Mouse (Mus musculus) forebrain, embryonic 16.5 days (tissue): ENCODE results near the gene Cmtm7. TPM values are rescaled to one million over a fixed set of nuclear protein-coding genes. Genes with fewer than 3 reads are reported as not detected.
A peak's percentile ranks its signal among the peaks of the same experiment; 100 is the strongest.

Source experiments
- ATAC-seq: fragments of 200-750 bp; cut with Nextera tagmentation; 2 replicates; pipeline ENCODE4 v1.8.0; 2017; ENCODE audit warnings: mild to moderate bottlenecking, moderate library complexity
- H3K27ac ChIP-seq: fragments of 300-500 bp; sonication (generic); 2 replicates; pipeline ENCODE4 v1.5.1; 2014; ENCODE audit warnings: low read length, control low read depth
- H3K27me3 ChIP-seq: fragments of 300-500 bp; sonication (generic); replicated peaks from 2 replicates; pipeline ENCODE4 v1.6.1; 2014; ENCODE audit warnings: low read length; ENCODE audit not compliant: control insufficient read depth, insufficient read depth
- H3K36me3 ChIP-seq: fragments of 300-500 bp; sonication (generic); 2 replicates; pipeline ENCODE4 v1.6.1; 2014; ENCODE audit not compliant: control insufficient read depth, insufficient read depth
- H3K4me1 ChIP-seq: fragments of 300-500 bp; sonication (generic); replicated peaks from 2 replicates; pipeline ENCODE4 v1.6.1; 2014; ENCODE audit warnings: low read length; ENCODE audit not compliant: control insufficient read depth, insufficient read depth
- H3K4me2 ChIP-seq: fragments of 300-500 bp; sonication (generic); 2 replicates; pipeline ENCODE4 v1.6.1; 2014; ENCODE audit warnings: mild to moderate bottlenecking, low read length, control low read depth
- H3K4me3 ChIP-seq: fragments of 300-500 bp; sonication (generic); replicated peaks from 2 replicates; pipeline ENCODE4 v1.5.1; 2014; ENCODE audit warnings: mild to moderate bottlenecking, low read length, control low read depth
- H3K9ac ChIP-seq: fragments of 300-500 bp; sonication (generic); replicated peaks from 2 replicates; pipeline ENCODE4 v1.6.1; 2014; ENCODE audit warnings: low read depth, low read length, control low read depth
- H3K9me3 ChIP-seq: fragments of 300-500 bp; sonication (generic); 2 replicates; pipeline ENCODE4 v1.6.1; 2016; ENCODE audit warnings: low read length; ENCODE audit not compliant: control insufficient read depth
- WGBS: fragments of 180-500 bp; shearing (Covaris S2); extraction: QIAGEN DNeasy Blood & Tissue Kit; methylation state at CpG from one replicate; pipeline ENCODE4 v1.1.7; 2014; 5-methylcytosine and 5-hydroxymethylcytosine counted together
- polyA plus RNA-seq: library from polyadenylated mRNA; unstranded; fragments of >200 nt; fragmentation: Nextera tagmentation; extraction: Ambion mirVana; gene quantifications from 2 replicates; pipeline ENCODE4 v1.2.1, GENCODE M21; 2015

The Cmtm7 gene
- polyA plus RNA-seq, 1 experiment from 2014 or later = 14.6 TPM

DNA sequence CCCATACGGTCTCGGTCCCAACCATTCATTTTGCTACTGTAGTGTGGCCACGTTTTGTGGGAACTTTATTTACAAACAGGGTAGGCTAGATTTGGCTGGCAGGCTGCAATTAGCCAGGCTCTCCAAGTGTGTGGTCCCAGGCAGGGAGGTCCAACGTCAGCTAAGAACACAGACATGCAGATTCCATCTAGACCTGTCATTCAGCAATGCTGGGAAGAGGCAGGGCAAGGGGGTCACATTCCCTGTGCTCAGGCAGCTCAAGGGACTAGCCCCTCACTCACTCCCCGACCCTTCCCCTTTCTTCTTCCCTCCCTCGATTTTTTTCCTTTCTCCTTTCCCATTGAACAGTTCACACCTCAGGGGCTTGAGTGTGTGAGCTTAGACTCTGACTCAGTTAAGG is 17.2 kb upstream of the Cmtm7 start:
- Histone ChIP-seq H3K9ac (no peak overlapping the region), H3K36me3 (no peaks in the 10 kb centered on the region), H3K4me3 (no peak overlapping the region), H3K4me2 (no peak overlapping the region), H3K4me1 (peaks cover 4% of the 10 kb centered on the region), H3K27ac (no peak overlapping the region), H3K9me3 (no peaks in the 10 kb centered on the region), H3K27me3 (no peaks in the 10 kb centered on the region)
- no peak for ATAC-seq
- WGBS = 27% methylated on average over 6 of the region's 6 CpGs

DNA sequence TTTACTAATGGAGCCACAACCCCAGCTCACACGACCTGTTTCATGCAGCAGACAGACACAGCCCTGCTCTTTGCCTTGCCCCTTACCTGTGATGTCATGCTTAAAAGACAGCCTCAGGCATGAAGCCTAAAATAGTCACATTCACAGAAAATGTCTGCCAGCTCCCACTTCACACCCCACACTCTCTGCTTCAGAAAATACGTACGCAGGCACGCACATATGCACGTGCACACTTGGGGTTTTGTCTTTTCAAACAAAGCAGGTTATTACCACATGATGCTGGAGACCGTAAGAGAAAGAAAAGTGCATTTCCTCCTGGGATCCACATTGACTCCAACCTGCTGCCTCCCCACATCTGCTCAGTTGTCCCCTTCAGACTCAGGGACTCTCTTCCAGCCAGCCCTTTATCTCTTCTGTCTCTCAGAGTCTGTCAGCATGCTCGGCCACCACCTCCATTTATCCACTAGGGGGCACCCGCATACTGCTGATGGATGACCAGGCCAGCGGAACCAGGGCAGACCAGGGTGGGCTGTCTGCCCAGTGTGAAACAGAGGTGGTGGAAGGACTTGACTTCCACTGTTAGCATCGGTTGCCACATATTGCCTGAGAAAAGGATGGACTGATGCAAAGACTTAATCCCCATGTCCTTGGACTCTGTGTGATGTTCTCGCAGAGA is 15.8 kb upstream of the Cmtm7 start:
- H3K27ac ChIP-seq = no peak overlapping the region
- no peaks in the 10 kb centered on the region for H3K27me3 ChIP-seq
- H3K9ac ChIP-seq = 0 out of 2 replicates have a peak overlapping the region, but pooled peaks have one; percentile 8
- H3K4me1 ChIP-seq = peaks cover 4% of the 10 kb centered on the region
- peak; percentile 86 for ATAC-seq
- H3K36me3 ChIP-seq = no peaks in the 10 kb centered on the region
- H3K4me3 ChIP-seq = no peak overlapping the region
- WGBS = 50% methylated on average over 11 of the region's 11 CpGs
- H3K9me3 ChIP-seq = no peaks in the 10 kb centered on the region
- no peak overlapping the region for H3K4me2 ChIP-seq

DNA sequence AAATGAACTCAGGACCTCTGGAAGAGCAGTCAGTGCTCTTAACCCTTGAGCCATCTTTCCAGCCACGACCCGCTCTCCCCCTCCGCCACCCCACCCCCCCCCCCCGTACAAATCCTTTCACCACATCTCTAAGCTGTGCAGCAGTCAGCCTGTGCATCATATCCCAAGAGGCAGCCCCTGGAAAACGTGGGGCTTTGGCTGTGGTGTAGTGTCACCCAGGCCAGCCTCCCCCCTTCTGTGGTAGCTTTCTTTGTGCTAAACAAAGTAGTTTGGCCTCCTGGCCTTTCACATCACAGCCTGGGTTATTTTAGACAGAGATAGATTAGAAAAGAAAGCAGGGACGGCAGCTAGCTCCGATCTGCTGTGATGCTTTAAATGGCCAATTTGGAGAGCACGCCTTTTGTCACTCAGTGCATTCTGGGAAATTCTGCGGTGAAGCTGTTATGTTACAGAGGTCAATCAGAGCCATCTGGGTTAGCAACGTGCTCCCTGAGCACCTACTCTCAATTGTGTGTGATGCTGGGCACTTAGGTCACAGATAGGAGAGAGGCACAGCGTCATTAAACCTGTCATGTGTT is 14.9 kb upstream of the Cmtm7 start:
- no peak overlapping the region for H3K27ac ChIP-seq
- peaks cover 4% of the 10 kb centered on the region for H3K4me1 ChIP-seq
- H3K4me2 ChIP-seq = no peak overlapping the region
- no peak overlapping the region for H3K4me3 ChIP-seq
- H3K9ac ChIP-seq = no peak overlapping the region
- no peaks in the 10 kb centered on the region for H3K36me3 ChIP-seq
- WGBS = 55% methylated on average over 11 of the region's 11 CpGs
- no peaks in the 10 kb centered on the region for H3K9me3 ChIP-seq
- no peak for ATAC-seq
- H3K27me3 ChIP-seq = no peaks in the 10 kb centered on the region

DNA sequence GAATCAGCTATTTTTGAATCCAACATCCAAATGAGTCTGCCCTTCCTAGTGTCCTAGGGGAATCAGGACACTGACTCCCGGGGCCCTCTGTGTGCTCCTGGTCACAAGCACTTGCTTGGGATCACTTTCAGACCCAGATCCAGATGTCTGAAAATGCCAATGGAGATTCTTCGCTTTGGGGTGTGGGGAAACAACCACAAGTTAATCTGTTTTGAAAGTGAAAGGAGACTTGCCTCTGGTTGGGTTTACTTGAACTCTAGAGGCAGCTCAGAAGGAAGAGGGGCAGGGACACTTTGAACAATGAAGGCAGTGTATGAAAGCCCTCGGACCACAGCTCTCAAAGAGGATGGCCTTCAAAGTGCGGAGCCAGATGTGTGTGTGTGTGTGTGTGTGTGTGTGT is 12.8 kb upstream of the Cmtm7 start:
- no peak for ATAC-seq
- Histone ChIP-seq H3K36me3 (no peaks in the 10 kb centered on the region), H3K4me1 (peaks cover 4% of the 10 kb centered on the region), H3K27me3 (no peaks in the 10 kb centered on the region), H3K4me2 (no peak overlapping the region), H3K9ac (no peak overlapping the region), H3K4me3 (no peak overlapping the region), H3K9me3 (no peaks in the 10 kb centered on the region), H3K27ac (no peak overlapping the region)
- WGBS = 79% methylated on average over 4 of the region's 4 CpGs

DNA sequence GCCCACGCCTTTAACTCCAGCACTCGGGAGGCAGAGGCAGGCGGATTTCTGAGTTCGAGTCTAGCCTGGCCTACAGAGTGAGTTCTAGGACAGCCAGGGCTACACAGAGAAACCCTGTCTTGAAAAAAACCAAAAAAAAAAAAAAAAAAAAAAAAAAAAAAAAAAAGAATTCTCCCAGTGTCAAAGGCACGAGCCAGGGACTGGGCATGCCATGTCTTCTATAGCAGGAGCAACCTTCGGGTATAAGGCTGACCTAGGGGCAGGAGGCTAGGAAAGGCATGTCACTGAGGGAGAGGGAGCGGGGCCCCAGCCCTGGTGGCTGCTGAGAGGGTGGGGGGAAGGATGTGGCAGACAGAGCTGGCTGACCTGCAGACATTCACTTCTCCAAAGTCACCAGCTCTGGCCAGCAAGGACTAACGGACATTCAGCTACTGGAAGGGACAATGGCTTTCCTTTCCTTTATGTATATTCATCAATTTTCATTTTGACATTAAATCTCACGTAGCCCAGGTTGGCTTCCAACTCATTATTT is 12.2 kb upstream of the Cmtm7 start:
- ATAC-seq = no peak
- 89% methylated on average over 9 of the region's 9 CpGs for WGBS

DNA sequence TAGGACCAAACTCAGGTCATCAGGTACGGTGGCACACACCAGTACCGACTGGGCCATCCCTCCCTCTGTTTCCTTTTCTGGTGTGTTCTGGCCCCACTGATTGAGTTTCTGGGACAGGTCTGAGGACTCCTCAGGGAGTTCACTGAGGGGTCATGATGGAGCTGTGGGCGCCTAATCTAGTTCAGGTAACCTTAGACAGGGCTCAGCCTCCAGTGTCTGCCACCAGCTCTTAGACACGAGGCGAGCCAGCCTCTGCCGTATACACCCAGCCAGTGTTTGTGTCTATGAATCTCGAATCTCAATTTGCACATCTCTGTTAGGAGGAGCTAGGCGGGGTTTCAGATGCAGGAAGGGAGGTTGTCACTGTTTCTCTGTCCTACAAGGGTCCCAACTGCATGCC is 8.3 kb upstream of the Cmtm7 start:
- 86% methylated on average over 8 of the region's 8 CpGs for whole genome bisulfite sequencing
- no peaks in the 10 kb centered on the region for H3K27me3 ChIP-seq
- H3K9ac ChIP-seq = no peak overlapping the region
- no peaks in the 10 kb centered on the region for H3K36me3 ChIP-seq
- no peaks in the 10 kb centered on the region for H3K9me3 ChIP-seq
- ATAC-seq = no peak
- no peak overlapping the region for H3K27ac ChIP-seq
- H3K4me3 ChIP-seq = no peak overlapping the region
- no peak overlapping the region for H3K4me2 ChIP-seq
- H3K4me1 ChIP-seq = no peaks in the 10 kb centered on the region

More for the DNA sequence above, 12.2 kb upstream of the Cmtm7 start:
- no peak overlapping the region for H3K27ac ChIP-seq
- H3K36me3 ChIP-seq = no peaks in the 10 kb centered on the region
- no peaks in the 10 kb centered on the region for H3K9me3 ChIP-seq
- H3K4me2 ChIP-seq = no peak overlapping the region
- H3K27me3 ChIP-seq = no peaks in the 10 kb centered on the region
- peaks cover 4% of the 10 kb centered on the region for H3K4me1 ChIP-seq
- H3K4me3 ChIP-seq = no peak overlapping the region
- no peak overlapping the region for H3K9ac ChIP-seq

DNA sequence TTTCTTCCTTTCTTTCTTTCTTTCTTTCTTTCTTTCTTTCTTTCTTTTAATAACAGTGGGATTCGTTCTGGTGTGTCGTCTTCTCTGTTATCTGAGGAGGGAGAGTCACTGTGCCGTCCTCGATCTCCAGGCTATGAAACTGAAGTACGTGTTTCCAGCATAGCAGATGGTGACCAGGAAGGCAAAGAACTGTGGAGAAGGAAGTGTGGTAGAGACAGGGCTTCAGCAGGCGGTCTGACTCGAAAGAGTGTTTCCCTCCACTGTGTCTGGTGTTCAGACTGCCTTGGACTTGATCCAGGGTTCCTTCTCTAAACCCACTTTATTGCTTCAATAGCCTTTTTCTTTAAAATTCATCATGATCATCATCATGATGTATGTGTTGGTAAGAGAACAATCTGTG is 7.9 kb upstream of the Cmtm7 start:
- Histone ChIP-seq H3K4me3 (no peak overlapping the region), H3K4me2 (no peak overlapping the region), H3K36me3 (no peaks in the 10 kb centered on the region), H3K4me1 (no peaks in the 10 kb centered on the region), H3K9ac (no peak overlapping the region), H3K9me3 (no peaks in the 10 kb centered on the region), H3K27me3 (no peaks in the 10 kb centered on the region), H3K27ac (no peak overlapping the region)
- no peak for ATAC-seq
- WGBS = 80% methylated on average over 7 of the region's 7 CpGs

DNA sequence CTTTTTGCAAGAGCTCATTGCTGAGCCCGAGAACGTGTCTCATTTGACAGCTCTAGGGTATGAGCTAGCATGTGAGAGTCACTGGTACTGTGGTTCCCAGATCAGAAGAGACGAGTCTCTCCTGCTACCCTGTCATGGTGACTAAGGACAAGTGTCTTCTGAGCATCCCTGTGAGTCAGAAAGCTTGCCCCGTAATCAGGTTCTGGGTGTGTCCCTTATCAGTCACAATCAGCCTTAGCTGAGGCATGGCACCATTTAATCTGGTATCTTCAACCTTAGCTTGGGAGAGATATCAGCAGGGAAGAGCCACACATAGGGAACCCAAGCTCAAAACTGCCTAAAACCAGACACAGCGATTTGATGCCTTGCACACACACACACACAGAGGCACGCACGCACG is 7.0 kb upstream of the Cmtm7 start:
- ATAC-seq = no peak
- H3K4me3 ChIP-seq = no peak overlapping the region
- H3K4me1 ChIP-seq = no peaks in the 10 kb centered on the region
- H3K4me2 ChIP-seq = no peak overlapping the region
- no peaks in the 10 kb centered on the region for H3K36me3 ChIP-seq
- H3K27me3 ChIP-seq = no peaks in the 10 kb centered on the region
- no peak overlapping the region for H3K27ac ChIP-seq
- no peak overlapping the region for H3K9ac ChIP-seq
- WGBS = 93% methylated on average over 8 of the region's 8 CpGs
- no peaks in the 10 kb centered on the region for H3K9me3 ChIP-seq

DNA sequence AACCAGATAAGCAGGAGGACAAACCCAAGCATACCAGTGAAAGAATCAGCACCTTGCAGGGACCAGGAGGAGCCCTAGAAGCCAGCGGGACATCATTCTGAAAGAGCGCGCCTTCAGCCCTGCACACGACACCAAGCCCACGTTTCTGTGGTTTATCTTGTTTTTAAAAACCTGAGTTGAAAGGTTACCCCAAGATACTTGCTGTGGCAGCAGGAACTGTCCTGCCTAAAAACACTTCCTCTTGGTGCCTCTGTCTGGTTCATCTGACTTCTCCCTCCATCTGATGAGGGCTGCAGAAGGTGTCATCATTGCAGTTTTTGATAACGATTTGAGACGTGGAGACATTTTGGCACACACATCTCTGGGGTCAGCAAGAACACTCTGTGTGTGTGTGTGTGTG is 6.1 kb upstream of the Cmtm7 start:
- Histone ChIP-seq H3K4me2 (no peak overlapping the region), H3K4me1 (no peaks in the 10 kb centered on the region), H3K9ac (no peak overlapping the region), H3K27ac (no peak overlapping the region), H3K9me3 (no peaks in the 10 kb centered on the region), H3K36me3 (no peaks in the 10 kb centered on the region), H3K4me3 (no peak overlapping the region), H3K27me3 (no peaks in the 10 kb centered on the region)
- 91% methylated on average over 7 of the region's 7 CpGs for WGBS
- ATAC-seq = no peak
